Comparison of ENCODE assay signal across 9 mouse cellular contexts in the genomic region with DNA sequence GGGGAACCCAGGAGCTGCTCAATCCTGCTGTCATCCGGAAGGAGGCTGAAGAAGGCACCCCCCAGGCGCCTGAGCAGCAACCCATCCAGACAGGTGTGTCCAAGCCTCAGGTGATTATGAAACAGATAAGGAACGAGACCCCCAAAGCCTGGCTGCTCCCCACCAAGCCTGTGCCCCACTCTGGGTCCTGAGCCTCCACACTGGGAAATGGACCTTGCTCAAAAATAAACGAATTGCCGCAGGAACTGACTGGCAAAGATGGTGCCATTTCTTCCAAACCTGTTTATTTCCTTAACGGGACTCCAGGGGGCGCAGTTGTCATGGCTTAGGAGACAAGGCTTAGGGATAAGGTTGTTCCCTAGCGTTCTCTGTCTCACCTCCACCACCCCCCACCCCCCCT. TPM values are rescaled to one million over a fixed set of nuclear protein-coding genes. Genes with fewer than 3 reads are reported as not detected.
DNase-seq lines count a peak whose midpoint lies in the region; ATAC-seq and TF ChIP-seq lines count a peak whose summit lies in the region.
"Had no signal": no experiment of that assay in that cellular context is flagged by ENCODE, and none has a peak within 500 bp of the region (broad histone marks: within the 10 kb centered on the region; RNA-seq: fewer than 3 reads in every experiment).

No protein-coding gene starts in this region.

- intact Hi-C loops in heart, postnatal 14 days (cut with DNase I): no loop called here

- no peak for ATAC-seq in erythroblast, adult 5-6 weeks (replicated peaks; ENCODE audit: low FRiP score, poor library complexity, severe bottlenecking)
- no peak for ATAC-seq in embryonic facial prominence, embryonic 11.5 days (replicated peaks; ENCODE audit: insufficient number of reproducible peaks, low FRiP score, low TSS enrichment, low read depth)
- ATAC-seq: Patski had no signal

- H3K4me3 ChIP-seq in erythroblast, embryonic 14.5 days (replicated peaks): peak overlapping the region; percentile 39
- H3K4me3 ChIP-seq in embryonic facial prominence, embryonic 11.5 days (ENCODE audit: low read depth, low read length): peak overlapping the region; percentile 31
- H3K4me3 ChIP-seq in megakaryocyte, embryonic 14.5 days (replicated peaks): peak overlapping the region; percentile 90
- peak overlapping the region; percentile 0; the same call in 1 of the 2 replicates for H3K4me3 ChIP-seq in spleen, adult 2 months (ENCODE audit: extremely low read depth, insufficient read depth, insufficient read length)

- no peak for TF ChIP-seq POLR2A in spleen, adult 2 months (IDR thresholded peaks at IDR 0.05; ENCODE audit: low read depth, low read length)

- H3K27ac ChIP-seq in embryonic facial prominence, embryonic 11.5 days (replicated peaks; ENCODE audit: low read depth, low read length): no peak overlapping the region
- no peak overlapping the region for H3K27ac ChIP-seq in spleen, adult 2 months (ENCODE audit: insufficient read depth, low read length)

- H3K27me3 ChIP-seq in erythroblast, embryonic 14.5 days (ENCODE audit: control insufficient read depth): peaks cover 50% of the 10 kb centered on the region
- H3K27me3 ChIP-seq in embryonic facial prominence, embryonic 11.5 days (ENCODE audit: control insufficient read depth, insufficient read depth, low read length): peaks cover 18% of the 10 kb centered on the region
- peaks cover 28% of the 10 kb centered on the region for H3K27me3 ChIP-seq in megakaryocyte, embryonic 14.5 days (replicated peaks)
- peaks cover 7% of the 10 kb centered on the region for H3K27me3 ChIP-seq in spleen, adult 2 months (ENCODE audit: control insufficient read depth, insufficient read depth, low read length)
- H3K27me3 ChIP-seq: Patski had no signal

- peak overlapping the region; percentile 63 for H3K4me2 ChIP-seq in embryonic facial prominence, embryonic 11.5 days (ENCODE audit: low read depth, low read length)

- peak; percentile 38; the same call in 1 of the 2 replicates for TF ChIP-seq CTCF in spleen, adult 2 months (IDR thresholded peaks at IDR 0.05; ENCODE audit: extremely low read depth, insufficient read depth, insufficient read length, insufficient replicate concordance)

- peaks cover 36% of the 10 kb centered on the region for H3K4me1 ChIP-seq in erythroblast, embryonic 14.5 days (ENCODE audit: control insufficient read depth)
- no peaks in the 10 kb centered on the region for H3K4me1 ChIP-seq in embryonic facial prominence, embryonic 11.5 days (ENCODE audit: control insufficient read depth, insufficient read depth, low read length)
- peaks cover 47% of the 10 kb centered on the region for H3K4me1 ChIP-seq in megakaryocyte, embryonic 14.5 days
- H3K4me1 ChIP-seq in spleen, adult 2 months (ENCODE audit: control insufficient read depth, insufficient read depth, insufficient read length): peaks cover 3% of the 10 kb centered on the region; the same call in 1 of the 2 replicates

- 0% methylated on average over 8 of the region's 8 CpGs for WGBS in embryonic facial prominence, embryonic 11.5 days
- 2% methylated on average over 8 of the region's 8 CpGs for WGBS in spleen, adult 2 months

- H3K36me3 ChIP-seq in erythroblast, embryonic 14.5 days (ENCODE audit: control insufficient read depth): peaks cover under 1% of the 10 kb centered on the region; the same call in 1 of the 2 replicates
- no peaks in the 10 kb centered on the region for H3K36me3 ChIP-seq in embryonic facial prominence, embryonic 11.5 days (replicated peaks; ENCODE audit: control insufficient read depth, insufficient read depth, low read depth, low read length)
- no peaks in the 10 kb centered on the region for H3K36me3 ChIP-seq in megakaryocyte, embryonic 14.5 days (replicated peaks; ENCODE audit: low read length)
- no peaks in the 10 kb centered on the region for H3K36me3 ChIP-seq in spleen, adult 2 months (ENCODE audit: control insufficient read depth, insufficient read depth, low read length)

- peak; percentile 78 for DNase-seq in adrenal gland, postnatal 10 days
- DNase-seq in embryonic facial prominence, embryonic 11.5 days (ENCODE audit: low spot score): peak; percentile 84
- DNase-seq in heart, postnatal 14 days: peak; percentile 61 to 65
- peak; percentile 77 to 83 for DNase-seq in kidney, postnatal 4 days
- peak; percentile 17 to 31 for DNase-seq in spleen, adult 2 months (ENCODE audit: low read depth in 1 of 2, low spot score in 2 of 2)

- peaks cover 7% of the 10 kb centered on the region; the same call in 1 of the 2 replicates for H3K9me3 ChIP-seq in erythroblast, embryonic 14.5 days (ENCODE audit: control insufficient read depth, low read length)
- H3K9me3 ChIP-seq in embryonic facial prominence, embryonic 11.5 days (replicated peaks; ENCODE audit: control insufficient read depth, low read length): no peaks in the 10 kb centered on the region
- no peaks in the 10 kb centered on the region for H3K9me3 ChIP-seq in megakaryocyte, embryonic 14.5 days

- no peak overlapping the region for H3K9ac ChIP-seq in embryonic facial prominence, embryonic 11.5 days (replicated peaks; ENCODE audit: low read length)

RNA-seq across cellular contexts. Expression of a gene that starts 3.0 kb away (rescaled TPM):
- 27.2 and 36.9 TPM in 2 replicates for polyA plus RNA-seq in erythroblast, embryonic 14.5 days (2012)
- total RNA-seq in erythroblast, adult 5-6 weeks (2015; ENCODE audit: low replicate concordance): 21.7 and 21.9 TPM in 2 replicates
- total RNA-seq in erythroblast, adult 5-6 weeks (2017; ENCODE audit: low replicate concordance): 18.0 and 25.9 TPM in 2 replicates
- 100 to 1,000 TPM; 101 to 119 TPM for total RNA-seq in adrenal gland, postnatal 10 days (2021)
- polyA plus RNA-seq in embryonic facial prominence, embryonic 11.5 days (2014; fragmentation: Nextera tagmentation; extraction: Ambion mirVana): 67.0 and 73.5 TPM in 2 replicates
- 100 to 1,000 TPM; 121 to 128 TPM for total RNA-seq in heart, postnatal 14 days (2021)
- polyA plus RNA-seq in megakaryocyte, embryonic 14.5 days (2012; ENCODE audit: insufficient read depth, low replicate concordance): 113 and 905 TPM in 2 replicates
- polyA plus RNA-seq in spleen, adult 2 months (2012; rRNA removed): 69.0 and 85.6 TPM in 2 replicates

RNA-seq across cellular contexts. Expression of a gene that starts 6.5 kb away (rescaled TPM):
- not detected in 2 replicates for polyA plus RNA-seq in erythroblast, embryonic 14.5 days (2012)
- total RNA-seq in erythroblast, adult 5-6 weeks (2015; ENCODE audit: low replicate concordance): not detected in 2 replicates
- not detected in 2 replicates for total RNA-seq in erythroblast, adult 5-6 weeks (2017; ENCODE audit: low replicate concordance)
- total RNA-seq in adrenal gland, postnatal 10 days (2021): under 1 TPM; 0.24 to 0.39 TPM
- polyA plus RNA-seq in embryonic facial prominence, embryonic 11.5 days (2014; fragmentation: Nextera tagmentation; extraction: Ambion mirVana): 0.97 and 1.4 TPM in 2 replicates
- total RNA-seq in heart, postnatal 14 days (2021): under 1 TPM in 1 of 2 experiments, not detected in 1; 0.26 TPM
- polyA plus RNA-seq in megakaryocyte, embryonic 14.5 days (2012; ENCODE audit: insufficient read depth, low replicate concordance): 0.36 TPM in 1 of 2 replicates, not detected in the other
- 0.04 and 0.05 TPM in 2 replicates for polyA plus RNA-seq in spleen, adult 2 months (2012; rRNA removed)

RNA-seq across cellular contexts. Expression of a gene that starts 6.5 kb away (rescaled TPM):
- 0.01 and 0.02 TPM in 2 replicates for polyA plus RNA-seq in erythroblast, embryonic 14.5 days (2012)
- total RNA-seq in erythroblast, adult 5-6 weeks (2015; ENCODE audit: low replicate concordance): not detected in 2 replicates
- total RNA-seq in erythroblast, adult 5-6 weeks (2017; ENCODE audit: low replicate concordance): 0.28 TPM in 1 of 2 replicates, not detected in the other
- total RNA-seq in adrenal gland, postnatal 10 days (2021): 1 to 10 TPM; 2.0 to 2.2 TPM
- 10.7 and 11.1 TPM in 2 replicates for polyA plus RNA-seq in embryonic facial prominence, embryonic 11.5 days (2014; fragmentation: Nextera tagmentation; extraction: Ambion mirVana)
- 1 to 10 TPM; 1.1 to 1.3 TPM for total RNA-seq in heart, postnatal 14 days (2021)
- polyA plus RNA-seq in megakaryocyte, embryonic 14.5 days (2012; ENCODE audit: insufficient read depth, low replicate concordance): 2.0 and 13.3 TPM in 2 replicates
- 0.77 and 1.6 TPM in 2 replicates for polyA plus RNA-seq in spleen, adult 2 months (2012; rRNA removed)

RNA-seq across cellular contexts. Expression of a gene that starts 27.4 kb away (rescaled TPM):
- 0.26 and 0.39 TPM in 2 replicates for polyA plus RNA-seq in erythroblast, embryonic 14.5 days (2012)
- total RNA-seq in erythroblast, adult 5-6 weeks (2015; ENCODE audit: low replicate concordance): 0.63 TPM in 1 of 2 replicates, not detected in the other
- total RNA-seq in erythroblast, adult 5-6 weeks (2017; ENCODE audit: low replicate concordance): not detected in 2 replicates
- total RNA-seq in adrenal gland, postnatal 10 days (2021): 10 to 100 TPM; 10.9 to 19.8 TPM
- 17.7 and 18.3 TPM in 2 replicates for polyA plus RNA-seq in embryonic facial prominence, embryonic 11.5 days (2014; fragmentation: Nextera tagmentation; extraction: Ambion mirVana)
- 1 to 10 TPM; 6.9 to 8.0 TPM for total RNA-seq in heart, postnatal 14 days (2021)
- polyA plus RNA-seq in megakaryocyte, embryonic 14.5 days (2012; ENCODE audit: insufficient read depth, low replicate concordance): 15.8 and 48.5 TPM in 2 replicates
- polyA plus RNA-seq in spleen, adult 2 months (2012; rRNA removed): 3.6 and 5.7 TPM in 2 replicates

RNA-seq across cellular contexts. Expression of a gene that starts 37.5 kb away (rescaled TPM):
- 26.4 TPM in 2 replicates for polyA plus RNA-seq in erythroblast, embryonic 14.5 days (2012)
- total RNA-seq in erythroblast, adult 5-6 weeks (2015; ENCODE audit: low replicate concordance): 0.77 and 5.2 TPM in 2 replicates
- total RNA-seq in erythroblast, adult 5-6 weeks (2017; ENCODE audit: low replicate concordance): 19.2 and 25.0 TPM in 2 replicates
- total RNA-seq in adrenal gland, postnatal 10 days (2021): 10 to 100 TPM; 20.7 to 25.7 TPM
- polyA plus RNA-seq in embryonic facial prominence, embryonic 11.5 days (2014; fragmentation: Nextera tagmentation; extraction: Ambion mirVana): 17.5 and 19.5 TPM in 2 replicates
- total RNA-seq in heart, postnatal 14 days (2021): 10 to 100 TPM; 14.2 to 15.3 TPM
- 201 and 370 TPM in 2 replicates for polyA plus RNA-seq in megakaryocyte, embryonic 14.5 days (2012; ENCODE audit: insufficient read depth, low replicate concordance)
- 27.1 and 53.4 TPM in 2 replicates for polyA plus RNA-seq in spleen, adult 2 months (2012; rRNA removed)

Comparison
In these comparisons a context has a peak if more than half of its experiments do, and no peak if none do; other contexts are left out.
1. H3K4me3 ChIP-seq: peak in every context shown above with its lines; median percentile 90 in megakaryocyte, embryonic 14.5 days; 39 in erythroblast, embryonic 14.5 days; 31 in embryonic facial prominence, embryonic 11.5 days; 0 in spleen, adult 2 months.
2. DNase-seq: peak in every context shown above with its lines; median percentile 84 in embryonic facial prominence, embryonic 11.5 days; 80 in kidney, postnatal 4 days; 78 in adrenal gland, postnatal 10 days; 63 in heart, postnatal 14 days; 24 in spleen, adult 2 months.